Mouse (Mus musculus) hindbrain, embryonic 16.5 days (tissue): ENCODE measurements around the gene Clec16a. TPM values are rescaled to one million over a fixed set of nuclear protein-coding genes. Genes with fewer than 3 reads are reported as not detected.

Experiments used
- ATAC-seq: fragments of 200-750 bp; cut with Nextera tagmentation; 2 replicates; pipeline ENCODE4 v1.8.0; 2017; ENCODE audit warnings: moderate TSS enrichment, moderate library complexity
- H3K27ac ChIP-seq: fragments of 300-500 bp; sonication (generic); 2 replicates; pipeline ENCODE4 v1.5.1; 2014; ENCODE audit warnings: low read depth, mild to moderate bottlenecking, control low read depth, low read length, moderate library complexity
- H3K27me3 ChIP-seq: fragments of 300-500 bp; sonication (generic); replicated peaks from 2 replicates; pipeline ENCODE4 v1.6.1; 2014; ENCODE audit warnings: low read length; ENCODE audit not compliant: control insufficient read depth, insufficient read depth
- H3K36me3 ChIP-seq: fragments of 300-500 bp; sonication (generic); 2 replicates; pipeline ENCODE4 v1.6.1; 2014; ENCODE audit warnings: mild to moderate bottlenecking, low read length, moderate library complexity, mixed read lengths; ENCODE audit not compliant: control insufficient read depth, insufficient read depth
- H3K4me1 ChIP-seq: fragments of 300-500 bp; sonication (generic); 2 replicates; pipeline ENCODE4 v1.6.1; 2014; ENCODE audit warnings: low read depth, low read length; ENCODE audit not compliant: control insufficient read depth, insufficient read depth
- H3K4me2 ChIP-seq: fragments of 300-500 bp; sonication (generic); 2 replicates; pipeline ENCODE4 v1.6.1; 2014; ENCODE audit warnings: mild to moderate bottlenecking, low read length, control low read depth, moderate library complexity
- H3K4me3 ChIP-seq: fragments of 300-500 bp; sonication (generic); 2 replicates; pipeline ENCODE4 v1.5.1; 2014; ENCODE audit warnings: mild to moderate bottlenecking, low read length, control low read depth, moderate library complexity
- H3K9ac ChIP-seq: fragments of 300-500 bp; sonication (generic); 2 replicates; pipeline ENCODE4 v1.6.1; 2014; ENCODE audit warnings: low read depth, mild to moderate bottlenecking, control low read depth, low read length, moderate library complexity
- H3K9me3 ChIP-seq: fragments of 300-500 bp; sonication (generic); 2 replicates; pipeline ENCODE4 v1.6.1; 2014; ENCODE audit warnings: mild to moderate bottlenecking, low read length, moderate library complexity; ENCODE audit not compliant: control insufficient read depth
- WGBS: fragments of 180-500 bp; shearing (Covaris S2); extraction: QIAGEN DNeasy Blood & Tissue Kit; methylation state at CpG from one replicate; pipeline ENCODE4 v1.1.7; 2014; 5-methylcytosine and 5-hydroxymethylcytosine counted together
- polyA plus RNA-seq: library from polyadenylated mRNA; unstranded; fragments of >200 nt; fragmentation: Nextera tagmentation; extraction: Ambion mirVana; gene quantifications from 2 replicates; pipeline ENCODE4 v1.2.1, GENCODE M21; 2015

Gene Clec16a
- polyA plus RNA-seq, 1 experiment from 2014 or later, result 60.7 TPM

DNA sequence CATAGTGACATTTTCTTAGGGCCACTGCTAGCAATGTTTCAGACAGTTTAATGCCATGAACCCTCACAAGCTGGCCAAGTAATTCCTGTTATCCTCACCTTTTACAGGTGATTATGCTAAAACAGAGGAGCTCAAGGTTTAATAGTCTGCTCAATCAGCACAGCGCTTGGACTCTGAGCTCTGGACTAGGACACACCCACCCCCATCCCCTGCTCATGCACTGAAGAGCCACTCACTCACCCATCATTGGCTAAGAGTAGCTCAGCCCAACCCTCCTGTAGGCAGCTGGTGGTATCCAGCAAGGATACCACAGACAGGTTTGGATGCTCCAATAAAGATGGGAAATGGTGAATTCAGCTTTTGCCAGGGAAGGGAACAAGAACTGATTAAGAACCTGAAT is 111.8 kb downstream of the Clec16a start:
- Histone ChIP-seq H3K9me3 (no peaks in the 10 kb centered on the region), H3K27ac (no peak overlapping the region), H3K4me1 (peaks cover 3% of the 10 kb centered on the region; the same call in 1 of the 2 replicates), H3K4me3 (no peak overlapping the region), H3K36me3 (no peaks in the 10 kb centered on the region), H3K27me3 (no peaks in the 10 kb centered on the region), H3K9ac (no peak overlapping the region), H3K4me2 (no peak overlapping the region)
- 72% methylated on average over 1 of the region's 1 CpGs for WGBS
- no peak for ATAC-seq

DNA sequence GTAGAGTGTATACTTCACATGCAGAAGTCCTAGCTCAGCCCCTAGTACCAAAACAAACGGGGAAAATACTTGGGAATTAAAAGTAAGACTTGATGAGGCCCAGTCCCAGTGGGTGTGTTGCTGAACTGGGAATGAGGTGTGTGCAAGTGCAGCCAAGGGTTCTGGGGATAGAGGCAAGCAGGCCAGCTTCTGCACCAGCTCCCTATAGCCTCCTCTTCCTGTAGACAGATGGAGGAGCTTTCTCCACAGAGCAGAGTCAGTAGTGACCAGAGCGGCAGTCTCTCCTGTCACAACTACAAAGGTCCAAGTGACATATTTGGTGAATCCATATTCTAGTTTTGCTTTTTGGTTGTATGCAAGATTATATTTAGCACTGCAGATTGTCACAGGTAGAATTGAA is 114.1 kb downstream of the Clec16a start:
- H3K4me1 ChIP-seq, result peaks cover 3% of the 10 kb centered on the region; the same call in 1 of the 2 replicates
- H3K9me3 ChIP-seq, result no peaks in the 10 kb centered on the region
- no peak overlapping the region for H3K4me3 ChIP-seq
- WGBS, result 81% methylated on average over 2 of the region's 2 CpGs
- no peak for ATAC-seq
- H3K36me3 ChIP-seq, result no peaks in the 10 kb centered on the region
- H3K4me2 ChIP-seq, result no peak overlapping the region
- no peak overlapping the region for H3K27ac ChIP-seq
- no peaks in the 10 kb centered on the region for H3K27me3 ChIP-seq
- no peak overlapping the region for H3K9ac ChIP-seq

DNA sequence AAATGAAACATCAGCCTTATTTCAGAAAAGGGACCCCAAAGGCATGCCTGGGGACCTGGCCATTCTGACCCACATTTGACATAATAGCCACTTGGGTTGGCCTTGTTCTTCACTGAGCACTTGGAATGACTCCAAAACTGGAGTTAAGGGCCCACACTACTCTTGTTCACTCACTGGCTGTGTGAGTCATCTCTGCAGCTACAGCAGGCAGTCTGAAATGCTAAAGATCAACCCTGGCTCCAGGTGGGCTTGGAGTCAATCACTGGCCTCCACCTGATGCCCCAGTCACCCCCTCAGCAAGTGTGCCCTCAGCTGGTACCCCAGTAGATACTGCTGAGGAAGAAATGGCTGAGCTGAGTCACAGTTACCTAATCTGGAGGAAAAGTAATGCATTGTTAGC is 115.4 kb downstream of the Clec16a start:
- H3K9ac ChIP-seq, result no peak overlapping the region
- no peaks in the 10 kb centered on the region for H3K9me3 ChIP-seq
- H3K27me3 ChIP-seq, result no peaks in the 10 kb centered on the region
- no peak overlapping the region for H3K4me3 ChIP-seq
- no peak overlapping the region for H3K27ac ChIP-seq
- peaks cover 8% of the 10 kb centered on the region for H3K4me1 ChIP-seq
- no peak for ATAC-seq
- no peaks in the 10 kb centered on the region for H3K36me3 ChIP-seq
- no peak overlapping the region for H3K4me2 ChIP-seq

DNA sequence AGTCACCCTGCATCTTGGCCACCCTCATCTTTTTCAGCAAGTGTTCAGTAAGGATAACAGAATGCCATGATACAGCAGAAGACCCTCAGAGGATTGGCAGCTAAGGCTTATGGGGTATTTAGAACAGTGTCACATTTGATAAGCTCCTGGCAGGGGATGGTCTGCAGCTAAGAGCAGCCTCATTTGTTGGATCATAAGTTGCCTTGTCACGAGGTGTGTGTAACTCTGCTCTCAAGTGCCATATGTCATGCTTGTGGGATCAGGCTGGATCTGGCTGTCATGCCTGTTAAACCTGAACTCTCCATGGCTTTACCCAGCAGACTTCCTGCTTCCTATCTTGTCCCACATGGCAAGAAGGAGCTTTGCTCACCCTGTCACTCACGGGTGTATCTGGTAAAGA is 116.2 kb downstream of the Clec16a start:
- Histone ChIP-seq H3K4me1 (peaks cover 9% of the 10 kb centered on the region), H3K4me2 (no peak overlapping the region), H3K9ac (no peak overlapping the region), H3K27ac (no peak overlapping the region), H3K4me3 (no peak overlapping the region), H3K27me3 (no peaks in the 10 kb centered on the region), H3K36me3 (no peaks in the 10 kb centered on the region), H3K9me3 (no peaks in the 10 kb centered on the region)
- 0 out of 2 replicates have a peak, but pooled peaks have one; percentile 17 for ATAC-seq
- 82% methylated on average over 2 of the region's 2 CpGs for WGBS

DNA sequence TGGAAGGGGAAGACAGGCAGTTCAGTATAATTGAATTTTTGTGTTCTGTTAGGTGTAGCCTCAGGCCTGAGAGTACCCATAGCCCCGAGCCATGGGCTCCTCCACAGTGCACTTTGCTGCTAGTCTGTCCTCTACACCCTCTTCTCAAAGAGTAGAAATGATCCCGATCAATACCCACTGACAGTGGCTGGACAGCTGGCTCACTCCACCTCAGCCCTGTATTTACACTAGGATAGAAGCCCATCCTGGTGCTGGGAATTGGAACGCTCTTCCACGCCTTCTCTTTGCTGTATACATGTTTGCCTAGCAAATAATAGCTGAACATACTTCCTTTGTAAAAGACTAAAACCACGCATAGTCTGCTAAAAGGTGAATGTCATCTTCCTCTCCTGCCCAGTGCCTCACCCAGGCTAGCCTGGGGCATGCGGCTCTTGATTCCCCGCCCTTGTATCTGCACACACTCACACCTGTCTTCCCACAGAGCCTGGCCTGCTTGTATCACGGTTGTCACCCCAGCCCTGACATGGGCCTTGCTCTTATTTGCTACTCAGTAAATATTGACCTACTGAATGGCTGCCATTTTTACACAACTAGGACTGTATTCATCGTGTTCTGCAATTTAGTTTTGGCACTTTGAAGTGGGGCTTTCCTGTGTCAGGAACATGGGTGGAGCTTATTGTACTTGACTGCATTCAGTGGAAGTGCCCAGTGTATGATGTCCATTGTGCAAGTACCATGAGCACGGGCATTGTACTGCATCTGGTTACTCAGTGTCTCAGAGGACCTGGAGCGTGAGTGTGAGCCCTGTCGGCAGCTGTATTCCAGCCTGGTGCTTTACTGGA is 119.0 kb downstream of the Clec16a start:
- Histone ChIP-seq H3K4me3 (no peak overlapping the region), H3K36me3 (no peaks in the 10 kb centered on the region), H3K4me1 (peaks cover 9% of the 10 kb centered on the region), H3K27me3 (no peaks in the 10 kb centered on the region), H3K27ac (no peak overlapping the region), H3K4me2 (no peak overlapping the region), H3K9ac (no peak overlapping the region), H3K9me3 (no peaks in the 10 kb centered on the region)
- no peak for ATAC-seq
- WGBS, result 76% methylated on average over 12 of the region's 12 CpGs

DNA sequence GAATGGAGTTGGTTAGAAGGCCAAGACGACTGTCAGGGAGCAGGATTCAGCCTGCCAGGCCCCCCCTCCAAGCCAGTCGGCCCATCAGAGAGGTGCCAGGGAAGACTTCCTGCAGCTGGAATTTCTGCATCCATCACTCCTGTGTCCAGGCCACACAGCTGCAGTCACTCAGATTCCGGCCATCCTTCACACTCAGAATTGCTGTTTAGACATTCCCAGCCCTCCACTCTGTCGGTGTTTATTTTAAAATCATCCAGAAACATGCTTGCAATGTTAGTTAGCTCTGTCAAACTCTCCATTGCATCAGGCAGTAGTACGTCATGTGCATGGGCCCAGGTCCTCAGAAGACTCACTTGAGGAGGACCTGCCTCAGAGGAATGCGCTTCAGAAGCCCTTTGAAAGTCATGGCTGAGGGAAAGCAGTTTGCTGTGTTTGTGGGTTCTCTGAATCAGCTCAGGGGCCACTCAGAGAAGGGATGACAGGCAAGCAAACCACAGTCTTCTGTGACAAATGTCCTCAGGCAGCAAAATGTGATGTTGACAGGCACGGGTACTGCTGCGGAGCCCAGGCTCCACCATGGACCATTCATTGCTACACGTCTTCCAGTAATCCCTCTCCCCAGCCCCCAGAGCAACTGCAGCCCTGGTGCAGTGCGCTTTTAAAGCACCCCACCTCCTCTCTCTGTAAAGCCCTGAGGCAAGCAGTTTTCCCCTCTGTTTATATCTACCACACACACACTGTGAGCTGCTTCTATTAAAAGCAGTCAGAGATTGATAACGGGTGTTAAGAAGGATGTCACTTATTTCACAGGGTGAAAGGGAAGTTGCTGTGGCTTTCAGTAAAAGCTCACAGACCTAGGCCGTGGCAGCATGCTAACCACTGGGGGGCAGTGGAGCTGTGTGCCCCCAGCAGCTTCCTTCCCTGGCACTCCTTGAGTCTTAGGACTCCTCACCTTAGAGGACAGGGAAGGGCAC is 120.1 kb downstream of the Clec16a start:
- peak; percentile 74 for ATAC-seq
- WGBS, result 59% methylated on average over 12 of the region's 12 CpGs
- H3K4me3 ChIP-seq, result no peak overlapping the region
- no peak overlapping the region for H3K9ac ChIP-seq
- no peaks in the 10 kb centered on the region for H3K36me3 ChIP-seq
- no peak overlapping the region for H3K4me2 ChIP-seq
- H3K9me3 ChIP-seq, result no peaks in the 10 kb centered on the region
- H3K27me3 ChIP-seq, result no peaks in the 10 kb centered on the region
- peaks cover 9% of the 10 kb centered on the region for H3K4me1 ChIP-seq
- peak overlapping the region; percentile 20; the same call in 1 of the 2 replicates for H3K27ac ChIP-seq

DNA sequence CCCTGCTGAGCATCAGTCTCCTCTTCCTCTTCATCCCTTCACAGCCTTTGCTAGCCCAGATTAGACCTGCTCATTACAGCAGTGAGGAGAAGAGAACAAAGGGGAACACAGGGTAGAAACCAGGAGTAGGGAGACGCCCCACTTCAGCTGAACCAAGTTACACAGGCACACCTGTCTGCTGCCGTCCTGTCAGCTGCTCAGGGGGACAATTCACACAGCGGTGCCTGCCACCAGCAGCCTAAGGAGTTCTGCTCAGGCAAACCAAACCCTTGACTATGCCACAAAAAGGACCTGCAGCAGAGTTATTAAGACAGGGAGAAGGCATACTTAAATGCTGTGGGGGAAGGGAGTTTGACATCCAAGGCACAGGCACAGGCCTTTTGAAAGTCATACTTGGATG is 121.6 kb downstream of the Clec16a start:
- Histone ChIP-seq H3K4me2 (no peak overlapping the region), H3K9ac (no peak overlapping the region), H3K4me1 (peaks cover 9% of the 10 kb centered on the region), H3K9me3 (no peaks in the 10 kb centered on the region), H3K27me3 (no peaks in the 10 kb centered on the region), H3K4me3 (no peak overlapping the region), H3K36me3 (no peaks in the 10 kb centered on the region), H3K27ac (no peak overlapping the region)
- ATAC-seq, result no peak
- 79% methylated on average over 3 of the region's 3 CpGs for WGBS

DNA sequence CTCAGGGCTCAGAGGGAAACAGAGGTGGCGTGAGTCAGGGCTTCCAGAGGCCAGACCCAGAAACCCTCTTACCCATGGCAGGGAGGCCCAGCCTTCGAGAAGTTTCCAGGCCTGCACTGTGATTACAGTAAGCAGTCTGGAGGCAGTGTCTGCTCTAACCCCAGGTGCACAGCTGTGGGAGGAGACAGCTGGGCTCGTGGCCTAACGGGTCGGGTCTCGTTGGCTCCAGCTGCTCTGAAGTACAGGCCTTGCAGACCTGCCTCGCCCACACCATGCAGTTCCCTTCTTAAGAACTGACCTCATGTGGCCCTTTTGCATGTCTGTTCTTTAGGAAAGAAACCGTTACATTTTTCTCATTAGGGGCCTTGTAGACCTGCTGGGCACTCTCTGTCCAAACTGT is 123.3 kb downstream of the Clec16a start:
- Histone ChIP-seq H3K4me2 (no peak overlapping the region), H3K27ac (no peak overlapping the region), H3K9ac (no peak overlapping the region), H3K4me3 (no peak overlapping the region), H3K4me1 (peaks cover 9% of the 10 kb centered on the region), H3K36me3 (no peaks in the 10 kb centered on the region), H3K9me3 (no peaks in the 10 kb centered on the region), H3K27me3 (no peaks in the 10 kb centered on the region)
- ATAC-seq, result no peak
- WGBS, result 62% methylated on average over 8 of the region's 8 CpGs
